Mouse (Mus musculus): ENCODE measurements at regions not wholly inside any gene's neighbourhood (a gene's known extent, or its start where the extent isn't known, plus 50 kb on each side); places are given as distances from the start of the nearest gene placed in this dataset.
"Not testable (repeated sequence)": the region's sequence is repeated elsewhere in the genome, so short reads cannot be mapped to it uniquely, and the experiment has no call there.

DNA sequence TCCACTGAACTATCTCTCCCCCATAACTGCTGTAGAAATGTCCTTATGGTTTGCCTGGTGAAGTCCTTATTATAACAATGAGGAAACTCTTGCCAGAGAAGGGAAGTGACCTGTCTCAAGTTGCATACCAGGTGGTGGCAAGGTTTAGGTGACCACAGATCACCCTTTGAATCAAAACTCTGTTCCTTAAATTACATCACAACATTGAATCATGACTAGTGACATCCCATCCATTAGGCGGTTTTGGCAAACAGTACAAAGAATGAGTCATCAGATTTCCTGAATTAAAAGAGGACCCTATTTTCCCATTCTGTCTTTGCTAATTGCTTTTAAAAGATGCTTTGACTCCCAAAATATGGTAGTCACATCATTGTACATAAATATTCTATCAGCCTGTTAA lies 168.5 kb upstream of the Pgr start:
- no peak for ATAC-seq
- Histone ChIP-seq H3K4me1 (no peaks in the 10 kb centered on the region), H3K27me3 (replicated peaks) (no peaks in the 10 kb centered on the region), H3K4me3 (no peak overlapping the region), H3K36me3 (no peaks in the 10 kb centered on the region), H3K27ac (no peak overlapping the region), H3K4me2 (no peak overlapping the region), H3K9ac (no peak overlapping the region), H3K9me3 (replicated peaks) (no peaks in the 10 kb centered on the region)
- WGBS (ENCODE audit: insufficient replicate concordance): 52% methylated on average over 1 of the region's 1 CpGs

DNA sequence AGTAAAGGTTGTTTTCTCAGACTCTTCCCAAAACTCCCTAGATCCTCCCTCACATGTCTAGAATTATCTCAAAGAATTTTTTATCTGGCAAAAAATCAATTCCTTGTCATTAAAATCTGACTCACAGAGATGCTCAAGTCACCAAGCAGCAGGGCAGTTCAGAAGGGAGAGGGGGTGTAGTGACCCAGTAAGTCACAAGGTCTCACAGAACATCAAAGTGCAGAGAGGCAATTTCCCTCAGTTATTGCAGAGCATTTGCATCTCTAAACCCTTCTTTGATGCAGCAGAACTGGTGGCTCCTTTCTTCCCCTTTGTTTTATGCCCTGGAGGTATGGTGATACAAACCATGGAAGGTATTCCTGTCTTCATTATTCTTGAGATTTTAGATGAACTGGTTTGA lies 166.1 kb upstream of the Pgr start:
- H3K27me3 ChIP-seq (replicated peaks): no peaks in the 10 kb centered on the region
- no peak overlapping the region for H3K27ac ChIP-seq
- no peak overlapping the region for H3K4me2 ChIP-seq
- H3K9me3 ChIP-seq (replicated peaks): no peaks in the 10 kb centered on the region
- no peaks in the 10 kb centered on the region for H3K36me3 ChIP-seq
- H3K4me3 ChIP-seq: no peak overlapping the region
- H3K9ac ChIP-seq: no peak overlapping the region
- H3K4me1 ChIP-seq: no peaks in the 10 kb centered on the region
- ATAC-seq: no peak

DNA sequence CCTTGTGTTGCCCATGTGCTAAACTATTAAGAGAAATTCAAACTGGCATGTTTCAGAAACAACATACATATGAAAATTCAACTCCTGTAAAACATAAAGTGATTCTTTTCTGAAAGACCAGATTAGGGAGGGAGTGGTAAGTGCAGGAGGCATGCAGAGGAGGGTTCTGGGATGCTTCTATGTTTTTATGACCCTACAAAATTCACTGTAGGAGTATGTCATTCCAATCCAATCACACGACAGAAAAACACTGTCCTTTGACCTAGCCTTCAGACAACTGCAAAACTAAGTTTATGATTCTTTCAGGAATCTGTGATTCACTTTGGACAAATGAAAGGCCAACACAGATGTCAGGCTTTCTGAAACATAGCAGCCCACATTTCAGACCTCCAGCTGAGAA lies 159.4 kb upstream of the Pgr start:
- ATAC-seq: no peak
- no peak overlapping the region for H3K27ac ChIP-seq

DNA sequence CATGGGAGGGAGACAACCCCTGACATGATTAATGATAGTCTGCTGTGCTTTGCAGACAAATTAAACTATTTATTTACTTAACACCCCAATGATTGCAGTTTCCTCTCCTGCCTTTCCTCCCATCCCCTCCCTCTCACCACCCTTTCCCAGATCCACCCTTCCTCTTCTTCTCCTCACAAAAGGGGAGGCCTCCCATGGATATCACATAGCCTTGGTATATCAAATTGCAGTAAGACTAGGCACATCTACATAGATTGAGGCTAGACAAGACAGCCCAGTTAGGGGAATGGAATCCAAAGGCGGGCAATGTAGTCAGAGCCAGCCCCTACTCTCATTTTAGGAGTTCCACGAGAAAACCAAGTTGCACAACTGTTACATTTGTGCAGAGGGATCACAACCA lies 149.8 kb upstream of the Pgr start:
- Histone ChIP-seq H3K4me1 (no peaks in the 10 kb centered on the region), H3K9me3 (replicated peaks) (no peaks in the 10 kb centered on the region), H3K36me3 (no peaks in the 10 kb centered on the region), H3K9ac (no peak overlapping the region), H3K4me2 (no peak overlapping the region), H3K27me3 (replicated peaks) (no peaks in the 10 kb centered on the region), H3K27ac (no peak overlapping the region), H3K4me3 (no peak overlapping the region)
- no peak for ATAC-seq
- WGBS (ENCODE audit: insufficient replicate concordance): 50% methylated on average over 2 of the region's 2 CpGs

More for the DNA sequence above, 159.4 kb upstream of the Pgr start:
- no peaks in the 10 kb centered on the region for H3K36me3 ChIP-seq
- no peak overlapping the region for H3K9ac ChIP-seq
- no peaks in the 10 kb centered on the region for H3K9me3 ChIP-seq (replicated peaks)
- H3K4me1 ChIP-seq: no peaks in the 10 kb centered on the region
- no peaks in the 10 kb centered on the region for H3K27me3 ChIP-seq (replicated peaks)
- 50% methylated on average over 1 of the region's 1 CpGs for WGBS (ENCODE audit: insufficient replicate concordance)
- no peak overlapping the region for H3K4me2 ChIP-seq
- no peak overlapping the region for H3K4me3 ChIP-seq

DNA sequence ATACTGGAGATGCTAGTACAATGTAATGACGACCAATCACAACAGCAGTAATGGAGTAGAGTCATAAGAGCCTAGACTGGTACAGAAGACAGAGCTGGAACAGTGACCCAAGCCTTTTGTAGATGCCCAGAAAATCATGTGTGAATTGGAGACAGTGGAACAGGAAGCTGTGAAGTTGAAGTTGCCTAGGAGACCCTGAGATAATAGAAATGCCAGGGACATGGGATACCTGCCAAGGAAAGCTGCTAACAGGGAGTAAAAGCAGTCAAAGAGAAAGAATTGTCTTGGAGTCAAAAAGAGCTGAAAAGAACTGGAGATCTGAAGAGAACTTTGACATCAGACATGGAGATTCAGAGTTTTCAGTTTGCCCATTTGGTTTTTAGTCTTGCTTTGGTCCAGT lies 138.8 kb upstream of the Pgr start:
- Histone ChIP-seq H3K4me3 (no peak overlapping the region), H3K4me2 (no peak overlapping the region)
- WGBS (ENCODE audit: insufficient replicate concordance): 45% methylated on average over 1 of the region's 1 CpGs

DNA sequence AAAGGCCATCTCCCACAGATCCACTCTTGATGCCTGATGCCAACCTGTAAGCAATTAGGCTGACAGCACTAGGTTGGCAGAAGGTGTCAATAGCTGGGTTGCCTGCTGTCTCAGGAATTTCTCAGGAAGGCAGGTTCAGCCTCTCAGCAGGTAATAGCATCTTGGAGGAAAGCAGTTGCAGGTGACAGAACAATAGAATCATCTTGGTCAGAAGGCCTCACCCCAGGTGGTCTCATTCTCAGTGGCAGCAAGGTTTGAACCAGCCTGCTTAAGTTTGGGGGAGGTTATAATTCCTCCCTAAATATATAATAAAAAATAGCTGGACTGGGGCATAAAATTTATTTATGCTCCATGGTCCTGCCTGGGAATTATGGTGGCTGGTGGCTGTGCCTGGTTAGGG lies 130.2 kb upstream of the Pgr start:
- not testable (repeated sequence) for H3K9me3 ChIP-seq (replicated peaks); H3K27me3 ChIP-seq (replicated peaks); H3K4me3 ChIP-seq; ATAC-seq; H3K4me2 ChIP-seq; H3K36me3 ChIP-seq; H3K27ac ChIP-seq; H3K4me1 ChIP-seq; H3K9ac ChIP-seq

More for the DNA sequence above, 138.8 kb upstream of the Pgr start:
- H3K9ac ChIP-seq: no peak overlapping the region
- no peaks in the 10 kb centered on the region for H3K27me3 ChIP-seq (replicated peaks)
- H3K9me3 ChIP-seq (replicated peaks): no peaks in the 10 kb centered on the region
- H3K4me1 ChIP-seq: no peaks in the 10 kb centered on the region
- ATAC-seq: no peak
- H3K36me3 ChIP-seq: no peaks in the 10 kb centered on the region
- H3K27ac ChIP-seq: no peak overlapping the region

DNA sequence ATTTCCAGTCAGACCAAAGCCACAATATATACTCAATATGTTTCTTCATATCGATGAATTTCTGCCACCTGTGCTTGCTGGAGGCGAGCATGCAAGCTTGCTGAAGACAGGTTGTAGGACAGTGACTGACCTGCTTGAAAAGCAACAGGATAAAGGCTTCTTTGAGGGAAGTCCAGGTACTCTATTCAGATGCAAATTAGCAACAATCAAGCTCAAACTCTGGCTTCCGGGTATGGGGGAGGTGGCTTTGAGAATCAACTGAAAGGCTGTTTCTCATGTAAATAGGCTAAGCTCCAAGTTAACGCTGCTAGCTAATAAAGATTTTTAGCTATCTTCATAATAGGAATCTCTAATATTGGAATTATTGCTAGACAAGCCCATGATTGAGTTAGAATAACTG lies 129.6 kb upstream of the Pgr start:
- no peak overlapping the region for H3K9ac ChIP-seq
- no peaks in the 10 kb centered on the region for H3K36me3 ChIP-seq
- no peak overlapping the region for H3K27ac ChIP-seq
- no peak overlapping the region for H3K4me3 ChIP-seq
- 46% methylated on average over 4 of the region's 4 CpGs for WGBS (ENCODE audit: insufficient replicate concordance)
- no peak overlapping the region for H3K4me2 ChIP-seq
- no peaks in the 10 kb centered on the region for H3K27me3 ChIP-seq (replicated peaks)
- no peaks in the 10 kb centered on the region for H3K4me1 ChIP-seq
- no peak for ATAC-seq
- no peaks in the 10 kb centered on the region for H3K9me3 ChIP-seq (replicated peaks)

DNA sequence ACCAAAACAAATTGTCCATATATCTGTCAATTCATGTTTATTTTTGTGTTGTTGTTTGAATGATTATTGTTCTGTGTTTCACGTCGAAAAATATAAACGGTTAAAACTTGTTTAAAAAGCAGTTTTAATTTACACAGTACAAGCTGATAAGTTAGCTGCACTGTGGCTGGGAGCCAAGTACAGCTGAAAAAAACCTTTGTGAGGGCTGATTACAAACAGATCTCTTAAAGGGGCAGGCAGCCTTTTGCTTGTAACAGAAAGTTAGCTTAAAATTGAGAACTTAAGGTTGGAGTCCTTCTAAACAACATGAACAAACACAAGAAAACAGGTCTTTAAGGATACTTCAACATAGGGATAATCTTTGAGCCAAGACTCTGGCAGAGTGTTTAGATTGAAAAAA lies 118.3 kb upstream of the Pgr start:
- H3K27ac ChIP-seq; H3K27me3 ChIP-seq (replicated peaks); H3K9ac ChIP-seq; H3K4me2 ChIP-seq; H3K4me3 ChIP-seq; ATAC-seq; H3K4me1 ChIP-seq; H3K9me3 ChIP-seq (replicated peaks); H3K36me3 ChIP-seq: not testable (repeated sequence)
- 53% methylated on average over 3 of the region's 3 CpGs for WGBS (ENCODE audit: insufficient replicate concordance)

DNA sequence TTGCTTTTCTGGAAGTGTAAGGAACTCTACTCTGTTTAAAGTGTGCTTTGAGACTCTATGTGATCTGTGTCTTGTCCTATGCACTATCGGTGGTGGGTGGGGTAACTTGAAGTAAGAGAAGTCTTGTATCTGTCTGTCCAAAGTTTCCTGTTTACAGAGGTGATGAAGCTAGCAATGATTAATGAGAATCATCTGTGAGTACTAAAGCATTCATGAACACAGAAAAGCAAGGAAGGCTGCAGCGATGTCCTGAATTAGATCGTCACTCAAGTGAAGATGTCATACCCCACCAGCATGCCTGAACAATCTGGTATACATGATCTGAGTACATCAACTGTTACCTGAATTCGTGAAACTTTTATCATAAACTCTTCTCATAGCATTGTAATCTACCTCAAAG lies 85.4 kb upstream of the Pgr start:
- Histone ChIP-seq H3K36me3 (no peaks in the 10 kb centered on the region), H3K27ac (no peak overlapping the region), H3K9me3 (replicated peaks) (no peaks in the 10 kb centered on the region), H3K4me1 (no peaks in the 10 kb centered on the region), H3K4me2 (no peak overlapping the region), H3K4me3 (no peak overlapping the region), H3K9ac (no peak overlapping the region), H3K27me3 (replicated peaks) (no peaks in the 10 kb centered on the region)
- no peak for ATAC-seq
- WGBS (ENCODE audit: insufficient replicate concordance): 57% methylated on average over 4 of the region's 4 CpGs

DNA sequence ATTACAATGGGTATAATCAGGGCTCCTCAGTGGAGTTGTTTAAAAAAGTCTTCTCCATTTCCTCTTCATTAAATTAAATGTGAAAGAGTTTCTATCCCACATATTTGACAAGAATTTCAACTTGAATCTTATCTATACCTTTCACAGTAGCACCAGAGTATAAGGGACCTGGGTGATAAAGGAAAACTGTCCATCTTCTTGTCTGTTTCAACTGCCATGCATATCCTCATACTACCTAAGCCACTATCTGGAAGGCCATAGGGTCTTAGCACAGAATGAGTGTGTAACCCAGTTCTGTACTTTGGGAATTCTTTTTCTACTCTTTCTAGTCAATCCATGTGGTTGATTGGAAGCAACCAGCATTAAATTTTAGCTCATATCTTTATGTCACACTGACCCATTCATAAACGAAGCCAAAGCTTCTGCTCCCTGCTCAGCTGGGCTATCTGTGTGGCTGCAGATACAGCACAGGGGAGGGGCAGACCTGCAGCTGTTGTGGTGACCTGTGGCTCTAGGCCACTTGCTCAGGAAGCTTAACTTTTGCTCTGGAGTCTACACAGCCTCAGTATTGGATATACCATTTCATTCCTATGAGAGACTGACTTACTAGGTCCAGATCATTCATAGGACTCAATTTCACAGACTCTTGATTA lies 75.8 kb upstream of the Pgr start:
- no peaks in the 10 kb centered on the region for H3K9me3 ChIP-seq (replicated peaks)
- no peak overlapping the region for H3K4me3 ChIP-seq
- no peak overlapping the region for H3K4me2 ChIP-seq
- no peaks in the 10 kb centered on the region for H3K27me3 ChIP-seq (replicated peaks)
- H3K27ac ChIP-seq: no peak overlapping the region
- H3K9ac ChIP-seq: no peak overlapping the region
- no peaks in the 10 kb centered on the region for H3K36me3 ChIP-seq
- 22% methylated on average over 1 of the region's 1 CpGs for WGBS (ENCODE audit: insufficient replicate concordance)
- H3K4me1 ChIP-seq: no peaks in the 10 kb centered on the region
- ATAC-seq: peak; percentile 71

DNA sequence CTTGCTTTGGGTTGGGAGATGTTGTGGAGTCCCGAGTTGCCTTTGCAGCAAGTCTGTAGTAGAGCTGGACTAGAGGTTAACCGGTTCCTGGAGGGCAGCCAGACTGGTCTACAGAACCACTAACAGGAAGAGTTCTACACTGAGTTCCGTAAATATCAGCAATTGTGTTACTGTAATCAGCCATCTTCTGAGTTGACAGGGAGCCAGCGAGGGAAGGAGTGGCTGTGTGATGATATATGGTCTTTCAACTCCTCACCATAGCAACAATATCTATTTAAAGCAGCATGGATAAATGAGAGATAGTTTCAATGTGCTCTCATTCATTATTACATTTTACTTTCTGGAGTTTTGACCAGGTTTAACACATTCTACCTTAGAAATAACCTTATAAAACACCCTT lies 67.5 kb upstream of the Pgr start:
- no peaks in the 10 kb centered on the region for H3K4me1 ChIP-seq
- H3K27ac ChIP-seq: no peak overlapping the region
- H3K4me3 ChIP-seq: no peak overlapping the region
- no peak overlapping the region for H3K4me2 ChIP-seq
- 65% methylated on average over 4 of the region's 4 CpGs for WGBS (ENCODE audit: insufficient replicate concordance)
- no peaks in the 10 kb centered on the region for H3K9me3 ChIP-seq (replicated peaks)
- no peak for ATAC-seq
- H3K9ac ChIP-seq: no peak overlapping the region
- no peaks in the 10 kb centered on the region for H3K27me3 ChIP-seq (replicated peaks)
- no peaks in the 10 kb centered on the region for H3K36me3 ChIP-seq

DNA sequence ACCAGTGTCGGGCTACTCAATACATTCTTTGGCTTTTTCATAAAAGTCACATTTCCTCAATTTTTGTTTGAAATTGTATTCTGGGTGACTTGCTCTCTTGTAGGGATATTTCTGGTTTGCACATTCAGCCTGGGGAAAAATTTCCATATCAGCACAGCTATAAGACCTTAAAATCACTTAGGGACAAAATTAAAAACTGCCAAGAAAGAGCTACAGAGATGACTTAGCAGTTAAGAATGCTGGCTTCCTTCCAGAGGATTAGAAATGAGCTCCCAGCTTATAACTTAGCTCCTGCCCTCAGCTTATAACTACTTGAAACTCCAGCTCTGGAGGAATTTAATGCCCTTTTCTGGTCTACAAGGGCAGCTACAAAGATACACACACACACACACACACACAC lies 62.6 kb upstream of the Pgr start:
- no peak for ATAC-seq

DNA sequence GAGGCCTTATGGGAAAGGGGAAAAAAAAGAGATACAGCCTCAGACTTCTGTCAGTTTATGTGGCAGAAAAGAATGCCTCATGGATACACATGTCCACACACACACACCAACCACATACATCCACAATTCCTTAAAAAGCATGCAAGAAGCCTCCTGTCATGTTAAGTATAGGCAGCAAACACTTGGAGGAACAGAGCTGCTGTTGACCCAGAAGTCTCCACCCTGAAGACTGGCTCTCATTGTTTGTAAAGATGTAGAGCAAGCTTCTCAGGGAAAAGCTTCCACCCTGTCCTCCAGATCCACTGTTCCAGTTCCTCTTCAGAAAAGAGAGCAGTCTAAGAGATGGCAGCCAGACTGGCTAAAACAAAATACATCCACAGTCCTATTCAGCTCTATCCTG lies 61.3 kb upstream of the Pgr start:
- Histone ChIP-seq H3K27ac (no peak overlapping the region), H3K27me3 (replicated peaks) (no peaks in the 10 kb centered on the region)

More for the DNA sequence above, 62.6 kb upstream of the Pgr start:
- Histone ChIP-seq H3K27ac (no peak overlapping the region), H3K4me2 (no peak overlapping the region), H3K27me3 (replicated peaks) (no peaks in the 10 kb centered on the region), H3K4me1 (no peaks in the 10 kb centered on the region), H3K36me3 (no peaks in the 10 kb centered on the region), H3K4me3 (no peak overlapping the region), H3K9ac (no peak overlapping the region), H3K9me3 (replicated peaks) (no peaks in the 10 kb centered on the region)
- WGBS (ENCODE audit: insufficient replicate concordance): 74% methylated on average over 1 of the region's 1 CpGs

More for the DNA sequence above, 61.3 kb upstream of the Pgr start:
- H3K36me3 ChIP-seq: no peaks in the 10 kb centered on the region
- H3K9me3 ChIP-seq (replicated peaks): no peaks in the 10 kb centered on the region
- H3K9ac ChIP-seq: no peak overlapping the region
- H3K4me1 ChIP-seq: no peaks in the 10 kb centered on the region
- H3K4me2 ChIP-seq: no peak overlapping the region
- ATAC-seq: no peak
- H3K4me3 ChIP-seq: no peak overlapping the region
